Mouse (Mus musculus): ENCODE data around the gene Rps6kc1. TPM values are rescaled to one million over a fixed set of nuclear protein-coding genes. Genes with fewer than 3 reads are reported as not detected.

Rps6kc1 gene
- polyA plus RNA-seq, 1 experiment from 2014 or later = 16.9 TPM

GRCm38 (mm10) chr1:190868790-190869189, 42.8 kb downstream of the Rps6kc1 start:
- Histone ChIP-seq H3K27me3 (ENCODE audit: control insufficient read depth, insufficient read depth, low read length) (no peaks in the 10 kb centered on the region), H3K9ac (ENCODE audit: low read length) (no peak overlapping the region), H3K4me2 (ENCODE audit: low read depth, low read length, severe bottlenecking) (no peak overlapping the region), H3K36me3 (ENCODE audit: control insufficient read depth, insufficient read depth, low read length) (no peaks in the 10 kb centered on the region; the same call in 1 of the 2 replicates), H3K4me3 (ENCODE audit: low read depth, low read length) (no peak overlapping the region), H3K9me3 (ENCODE audit: control insufficient read depth, low read length) (no peaks in the 10 kb centered on the region), H3K4me1 (replicated peaks; ENCODE audit: control insufficient read depth, insufficient read depth, low read length) (no peaks in the 10 kb centered on the region), H3K27ac (ENCODE audit: low read depth, low read length) (no peak overlapping the region)
- no peak for DNase-seq (ENCODE audit: low spot score)
- WGBS = 90% methylated on average over 3 of the region's 3 CpGs
- ATAC-seq (replicated peaks; ENCODE audit: low FRiP score) = no peak

- H3K36me3 ChIP-seq (ENCODE audit: control insufficient read depth, insufficient read depth, low read length) = no peaks in the 10 kb centered on the region
- no peak for ATAC-seq (replicated peaks; ENCODE audit: low FRiP score)
- no peak overlapping the region for H3K9ac ChIP-seq (ENCODE audit: low read length)
- H3K9me3 ChIP-seq (ENCODE audit: control insufficient read depth, low read length) = no peaks in the 10 kb centered on the region
- no peak overlapping the region for H3K27ac ChIP-seq (ENCODE audit: low read depth, low read length)
- no peak overlapping the region for H3K4me2 ChIP-seq (ENCODE audit: low read depth, low read length, severe bottlenecking)
- H3K4me3 ChIP-seq (ENCODE audit: low read depth, low read length) = no peak overlapping the region
- H3K4me1 ChIP-seq (replicated peaks; ENCODE audit: control insufficient read depth, insufficient read depth, low read length) = no peaks in the 10 kb centered on the region
- no peaks in the 10 kb centered on the region for H3K27me3 ChIP-seq (ENCODE audit: control insufficient read depth, insufficient read depth, low read length)
- WGBS = 95% methylated on average over 5 of the region's 5 CpGs
- DNase-seq (ENCODE audit: low spot score) = no peak
Observed at GRCm38 (mm10) chr1:190861626-190862025, 49.9 kb downstream of the Rps6kc1 start.

- Histone ChIP-seq H3K4me2 (ENCODE audit: low read depth, low read length, severe bottlenecking) (no peak overlapping the region), H3K4me3 (ENCODE audit: low read depth, low read length) (no peak overlapping the region), H3K4me1 (replicated peaks; ENCODE audit: control insufficient read depth, insufficient read depth, low read length) (no peaks in the 10 kb centered on the region), H3K36me3 (ENCODE audit: control insufficient read depth, insufficient read depth, low read length) (no peaks in the 10 kb centered on the region), H3K27me3 (ENCODE audit: control insufficient read depth, insufficient read depth, low read length) (no peaks in the 10 kb centered on the region), H3K9me3 (ENCODE audit: control insufficient read depth, low read length) (no peaks in the 10 kb centered on the region), H3K27ac (ENCODE audit: low read depth, low read length) (no peak overlapping the region), H3K9ac (ENCODE audit: low read length) (no peak overlapping the region)
- DNase-seq (ENCODE audit: low spot score) = no peak
- ATAC-seq (replicated peaks; ENCODE audit: low FRiP score) = no peak
- 78% methylated on average over 3 of the region's 3 CpGs for WGBS
Observed at GRCm38 (mm10) chr1:190854465-190854864, 57.1 kb downstream of the Rps6kc1 start.

- 84% methylated on average over 11 of the region's 11 CpGs for whole genome bisulfite sequencing
- Histone ChIP-seq H3K27ac (ENCODE audit: low read depth, low read length) (no peak overlapping the region), H3K9ac (ENCODE audit: low read length) (no peak overlapping the region), H3K27me3 (ENCODE audit: control insufficient read depth, insufficient read depth, low read length) (no peaks in the 10 kb centered on the region), H3K9me3 (ENCODE audit: control insufficient read depth, low read length) (no peaks in the 10 kb centered on the region), H3K4me1 (replicated peaks; ENCODE audit: control insufficient read depth, insufficient read depth, low read length) (no peaks in the 10 kb centered on the region), H3K4me2 (ENCODE audit: low read depth, low read length, severe bottlenecking) (no peak overlapping the region), H3K4me3 (ENCODE audit: low read depth, low read length) (no peak overlapping the region), H3K36me3 (ENCODE audit: control insufficient read depth, insufficient read depth, low read length) (no peaks in the 10 kb centered on the region)
- ATAC-seq (replicated peaks; ENCODE audit: low FRiP score) = no peak
- no peak for DNase-seq (ENCODE audit: low spot score)
Observed at GRCm38 (mm10) chr1:190849162-190849865, 62.3 kb downstream of the Rps6kc1 start.

GRCm38 (mm10) chr1:190848676-190849075, 62.9 kb downstream of the Rps6kc1 start:
- WGBS = 60% methylated on average over 3 of the region's 3 CpGs
- Histone ChIP-seq H3K4me1 (replicated peaks; ENCODE audit: control insufficient read depth, insufficient read depth, low read length) (no peaks in the 10 kb centered on the region), H3K27me3 (ENCODE audit: control insufficient read depth, insufficient read depth, low read length) (no peaks in the 10 kb centered on the region), H3K4me3 (ENCODE audit: low read depth, low read length) (no peak overlapping the region), H3K9me3 (ENCODE audit: control insufficient read depth, low read length) (no peaks in the 10 kb centered on the region), H3K4me2 (ENCODE audit: low read depth, low read length, severe bottlenecking) (no peak overlapping the region), H3K36me3 (ENCODE audit: control insufficient read depth, insufficient read depth, low read length) (no peaks in the 10 kb centered on the region), H3K27ac (ENCODE audit: low read depth, low read length) (no peak overlapping the region), H3K9ac (ENCODE audit: low read length) (no peak overlapping the region)
- DNase-seq (ENCODE audit: low spot score) (no peak), ATAC-seq (replicated peaks; ENCODE audit: low FRiP score) (no peak)

- Histone ChIP-seq H3K9me3 (ENCODE audit: control insufficient read depth, low read length) (no peaks in the 10 kb centered on the region), H3K9ac (ENCODE audit: low read length) (no peak overlapping the region), H3K27me3 (ENCODE audit: control insufficient read depth, insufficient read depth, low read length) (no peaks in the 10 kb centered on the region), H3K4me2 (ENCODE audit: low read depth, low read length, severe bottlenecking) (no peak overlapping the region), H3K36me3 (ENCODE audit: control insufficient read depth, insufficient read depth, low read length) (no peaks in the 10 kb centered on the region), H3K27ac (ENCODE audit: low read depth, low read length) (no peak overlapping the region), H3K4me3 (ENCODE audit: low read depth, low read length) (no peak overlapping the region), H3K4me1 (replicated peaks; ENCODE audit: control insufficient read depth, insufficient read depth, low read length) (no peaks in the 10 kb centered on the region)
- ATAC-seq (replicated peaks; ENCODE audit: low FRiP score) = no peak
- DNase-seq (ENCODE audit: low spot score) = no peak
- WGBS = 88% methylated on average over 3 of the region's 3 CpGs
Observed at GRCm38 (mm10) chr1:190846956-190847355, 64.6 kb downstream of the Rps6kc1 start.

- DNase-seq (ENCODE audit: low spot score) = no peak
- Histone ChIP-seq H3K4me3 (ENCODE audit: low read depth, low read length) (no peak overlapping the region), H3K4me1 (replicated peaks; ENCODE audit: control insufficient read depth, insufficient read depth, low read length) (no peaks in the 10 kb centered on the region), H3K27me3 (ENCODE audit: control insufficient read depth, insufficient read depth, low read length) (no peaks in the 10 kb centered on the region), H3K27ac (ENCODE audit: low read depth, low read length) (no peak overlapping the region), H3K9me3 (ENCODE audit: control insufficient read depth, low read length) (no peaks in the 10 kb centered on the region), H3K9ac (ENCODE audit: low read length) (no peak overlapping the region), H3K4me2 (ENCODE audit: low read depth, low read length, severe bottlenecking) (no peak overlapping the region), H3K36me3 (ENCODE audit: control insufficient read depth, insufficient read depth, low read length) (no peaks in the 10 kb centered on the region)
- no peak for ATAC-seq (replicated peaks; ENCODE audit: low FRiP score)
- WGBS = 93% methylated on average over 11 of the region's 11 CpGs
Observed at GRCm38 (mm10) chr1:190846074-190846730, 65.4 kb downstream of the Rps6kc1 start.

GRCm38 (mm10) chr1:190845419-190845818, 66.2 kb downstream of the Rps6kc1 start:
- 84% methylated on average over 4 of the region's 4 CpGs for WGBS
- no peak overlapping the region for H3K27ac ChIP-seq (ENCODE audit: low read depth, low read length)
- no peaks in the 10 kb centered on the region for H3K4me1 ChIP-seq (replicated peaks; ENCODE audit: control insufficient read depth, insufficient read depth, low read length)
- no peak overlapping the region for H3K4me2 ChIP-seq (ENCODE audit: low read depth, low read length, severe bottlenecking)
- DNase-seq (ENCODE audit: low spot score) (no peak), ATAC-seq (replicated peaks; ENCODE audit: low FRiP score) (no peak)
- no peaks in the 10 kb centered on the region for H3K27me3 ChIP-seq (ENCODE audit: control insufficient read depth, insufficient read depth, low read length)
- no peaks in the 10 kb centered on the region for H3K36me3 ChIP-seq (ENCODE audit: control insufficient read depth, insufficient read depth, low read length)
- no peaks in the 10 kb centered on the region for H3K9me3 ChIP-seq (ENCODE audit: control insufficient read depth, low read length)
- H3K4me3 ChIP-seq (ENCODE audit: low read depth, low read length) = no peak overlapping the region
- H3K9ac ChIP-seq (ENCODE audit: low read length) = no peak overlapping the region

GRCm38 (mm10) chr1:190844356-190844755, 67.2 kb downstream of the Rps6kc1 start:
- H3K4me3 ChIP-seq (ENCODE audit: low read depth, low read length) = no peak overlapping the region
- ATAC-seq (replicated peaks; ENCODE audit: low FRiP score) (no peak), DNase-seq (ENCODE audit: low spot score) (no peak)
- no peak overlapping the region for H3K9ac ChIP-seq (ENCODE audit: low read length)
- H3K9me3 ChIP-seq (ENCODE audit: control insufficient read depth, low read length) = no peaks in the 10 kb centered on the region
- no peaks in the 10 kb centered on the region for H3K36me3 ChIP-seq (ENCODE audit: control insufficient read depth, insufficient read depth, low read length)
- H3K4me2 ChIP-seq (ENCODE audit: low read depth, low read length, severe bottlenecking) = no peak overlapping the region
- no peaks in the 10 kb centered on the region for H3K4me1 ChIP-seq (replicated peaks; ENCODE audit: control insufficient read depth, insufficient read depth, low read length)
- H3K27ac ChIP-seq (ENCODE audit: low read depth, low read length) = no peak overlapping the region
- no peaks in the 10 kb centered on the region for H3K27me3 ChIP-seq (ENCODE audit: control insufficient read depth, insufficient read depth, low read length)
- WGBS = 89% methylated on average over 11 of the region's 11 CpGs
